Mouse (Mus musculus) heart, postnatal 25 days (tissue): Measurements from ENCODE around the gene Dcst1. TPM values are rescaled to one million over a fixed set of nuclear protein-coding genes. Genes with fewer than 3 reads are reported as not detected.
A peak's percentile ranks its signal among the peaks of the same experiment; 100 is the strongest.

ENCODE experiments used
- DNase-seq: peaks from one replicate; pipeline ENCODE4 v3.0.0; 2022; ENCODE audit warnings: low spot score
- intact Hi-C: fragments of 180-260 bp; cut with DNase I; formaldehyde crosslinking; loops from one replicate; pipeline ENCODE4 v1.15.1; 2025
- total RNA-seq, 2 experiments: library from RNA; stranded (reverse); gene quantifications; 2 replicates each; pipeline ENCODE4 v1.2.3; 2021

The Dcst1 gene
- total RNA-seq, 2 experiments from 2014 or later = not detected

DNA sequence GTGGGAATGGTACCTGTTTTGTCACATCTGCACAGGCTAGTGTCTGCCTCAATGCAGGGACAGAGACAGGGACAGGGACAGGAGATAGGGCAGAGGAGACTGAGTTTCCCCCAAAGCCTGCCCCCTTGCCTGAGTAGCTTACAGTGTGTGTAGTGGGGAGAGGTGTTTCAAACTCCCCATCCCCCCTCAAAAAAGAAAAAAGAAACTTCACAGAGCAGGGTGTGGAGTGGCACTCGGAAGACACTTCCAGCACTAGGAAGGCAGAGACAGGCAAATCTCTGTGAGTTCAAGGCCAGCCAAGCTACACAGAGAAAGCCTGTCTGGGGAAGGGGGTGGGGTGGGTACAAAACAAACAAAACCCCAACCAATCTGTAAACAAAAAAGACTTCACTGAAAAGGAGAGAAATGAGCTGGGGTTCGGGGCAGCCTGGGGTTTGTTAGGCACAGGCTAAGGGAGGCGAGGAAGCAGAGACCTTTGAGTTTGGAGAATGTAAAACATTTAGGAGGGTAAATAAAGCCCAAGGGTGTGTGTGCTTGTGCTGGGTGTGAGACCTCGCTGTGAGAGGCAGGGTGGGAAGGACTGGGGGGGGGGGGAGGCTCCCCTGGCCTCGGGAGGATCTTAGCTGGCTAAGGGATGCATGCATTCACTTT is 8.7 kb upstream of the Dcst1 start:
- no peak for DNase-seq
- intact Hi-C loops = no loop called here

DNA sequence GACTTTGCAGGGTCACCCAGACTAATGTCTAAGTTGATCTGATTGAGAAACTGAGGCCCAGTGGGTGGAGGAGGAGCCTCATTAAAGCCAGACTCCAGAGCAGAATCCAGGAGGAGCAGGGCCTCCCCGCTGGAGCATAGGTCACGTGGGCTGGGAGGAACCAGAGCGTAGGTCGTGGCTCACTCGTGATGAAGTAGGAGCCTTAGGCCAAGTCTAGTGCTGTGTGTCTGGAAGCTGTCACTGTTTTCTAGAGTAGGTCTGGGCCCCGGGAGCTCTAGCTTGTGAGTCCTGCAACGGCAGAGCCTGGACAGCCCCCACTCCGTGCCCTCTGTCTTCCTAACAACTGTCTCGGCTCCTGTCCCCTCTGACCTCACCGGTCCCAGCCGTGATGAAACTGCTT is 2.3 kb upstream of the Dcst1 start:
- no peak for DNase-seq
- intact Hi-C loops = no loop called here

DNA sequence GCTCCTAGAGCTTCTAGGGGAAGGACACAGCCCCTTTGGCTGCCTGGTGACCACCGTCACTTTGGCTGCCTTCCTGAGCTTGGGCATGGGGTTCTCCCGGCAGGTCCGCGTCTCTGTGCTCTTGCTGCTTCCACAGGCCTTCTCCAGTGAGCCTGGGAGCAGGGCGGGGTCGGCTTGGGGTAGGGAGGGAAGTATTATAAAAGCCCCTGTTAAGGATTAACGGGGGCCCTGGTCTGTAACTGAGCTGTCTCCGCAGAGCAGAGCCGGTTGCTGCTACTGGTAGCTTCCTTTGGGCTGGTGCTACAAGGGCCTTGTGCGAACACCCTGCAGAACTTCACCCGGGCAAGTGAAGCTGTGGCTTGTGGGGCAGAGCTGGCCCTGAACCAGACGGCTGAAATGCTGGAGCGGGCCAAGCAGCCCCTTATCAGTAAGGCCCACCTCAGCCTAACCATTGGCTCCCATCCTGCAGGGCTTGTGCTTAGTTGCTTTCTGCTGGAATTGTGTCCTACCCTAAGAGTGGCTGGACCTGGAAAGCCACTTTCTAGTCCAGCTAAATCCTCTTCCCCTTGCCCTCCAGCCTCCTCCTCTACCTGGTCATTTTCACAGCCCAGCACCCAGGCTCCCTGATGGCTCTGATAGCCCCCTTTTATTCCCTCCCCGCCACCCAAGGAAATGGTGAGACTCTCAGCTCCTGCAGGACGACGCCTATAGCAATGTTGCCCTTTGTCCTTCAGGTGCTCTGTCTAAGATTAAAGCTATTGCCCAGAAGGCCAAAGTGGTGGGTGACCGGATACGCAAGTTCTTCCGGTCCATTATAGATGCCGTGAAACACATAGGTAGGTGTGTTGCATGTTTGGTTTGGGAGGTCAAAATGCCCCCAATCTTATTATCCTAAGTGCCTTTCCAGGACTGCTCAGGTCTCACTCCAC is 697 bp upstream of the Dcst1 start:
- DNase-seq = no peak
- intact Hi-C loops = no loop called here

DNA sequence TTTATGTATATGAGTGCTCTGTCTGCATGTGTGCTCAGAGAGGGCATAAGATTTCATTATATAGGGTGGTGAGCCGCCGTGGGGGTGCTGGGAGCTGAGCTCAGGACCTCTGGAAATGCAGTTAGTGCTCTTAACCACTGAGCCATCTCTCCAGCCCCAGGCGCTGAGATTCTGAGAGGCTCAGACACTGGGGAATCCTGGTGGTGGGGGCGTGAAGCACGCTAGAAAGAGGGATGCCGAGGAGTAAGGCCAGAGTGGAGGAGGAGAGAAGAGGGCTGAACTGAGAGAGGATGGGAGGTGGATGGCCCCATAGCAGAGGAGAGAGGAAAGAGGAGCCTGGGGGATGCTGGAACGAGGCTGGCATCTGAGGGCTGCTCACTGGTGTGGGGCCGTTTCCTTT is 422 bp downstream of the Dcst1 start:
- DNase-seq = no peak
- intact Hi-C loops = no loop called here

DNA sequence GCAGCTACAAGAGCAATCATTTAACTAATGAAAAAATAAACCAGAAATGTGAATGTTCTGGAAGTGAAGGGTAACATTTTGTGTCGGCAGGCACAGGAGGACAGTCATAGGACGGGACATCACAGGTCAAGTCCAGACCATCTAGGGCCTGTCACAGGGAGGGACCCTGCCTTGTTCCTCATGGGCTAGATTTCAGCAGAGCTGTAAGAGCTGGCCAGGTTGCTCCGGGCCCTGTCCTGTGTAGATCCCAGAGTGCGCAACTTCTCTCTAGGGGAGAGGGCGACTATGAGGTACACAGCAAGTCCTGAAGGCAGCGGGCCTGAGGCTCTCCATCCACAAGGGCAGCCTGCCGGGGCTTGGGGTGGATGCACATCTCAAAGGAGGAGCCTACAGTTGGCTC is 3.4 kb downstream of the Dcst1 start, which contains the start of gene Dcst2:
Gene Dcst2 (plus strand): TSS at position 301 of the 400 bp plus-strand sequence.
- no peak for DNase-seq
- intact Hi-C loops = no loop called here

DNA sequence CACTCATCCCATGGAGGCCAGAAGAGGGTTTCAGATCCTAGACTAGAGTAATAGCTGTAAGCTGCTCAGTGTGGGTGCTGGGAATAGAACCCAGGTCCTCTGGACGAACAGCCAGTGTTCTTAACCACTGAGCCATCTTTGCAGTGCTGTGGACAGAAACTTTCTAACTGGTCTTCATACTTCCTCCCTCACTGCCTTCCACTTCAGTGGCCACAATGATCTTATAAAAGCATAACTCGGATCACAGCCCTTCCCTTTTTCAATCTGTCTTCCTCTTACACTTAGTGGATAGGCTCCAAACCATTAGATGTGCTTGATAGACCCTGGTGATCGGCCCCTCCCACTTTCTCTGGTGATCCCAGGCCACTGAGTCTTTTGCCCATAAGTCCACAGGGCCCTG is 4.8 kb downstream of the Dcst1 start:
- no peak for DNase-seq
- intact Hi-C loops = no loop called here

DNA sequence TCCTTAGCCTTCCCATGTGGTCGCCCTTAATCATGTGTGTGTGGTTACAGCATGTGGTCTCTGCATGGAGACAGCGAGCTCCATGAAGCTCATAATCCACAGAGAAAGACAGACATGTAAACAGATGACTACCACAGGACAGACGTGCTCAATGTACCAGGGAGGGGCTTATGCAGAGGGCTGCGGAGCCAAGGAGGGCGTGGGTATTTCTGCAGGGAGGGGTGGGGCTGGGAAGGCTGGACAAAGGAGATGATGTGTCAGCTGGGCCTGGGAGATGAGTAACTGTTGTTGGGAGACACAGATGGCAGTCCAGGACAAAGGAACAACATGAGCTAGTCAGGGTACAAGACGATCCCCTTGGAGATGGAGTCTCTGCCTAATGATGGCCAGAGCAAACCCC is 5.4 kb downstream of the Dcst1 start:
- intact Hi-C loops = no loop called here
- no peak for DNase-seq

DNA sequence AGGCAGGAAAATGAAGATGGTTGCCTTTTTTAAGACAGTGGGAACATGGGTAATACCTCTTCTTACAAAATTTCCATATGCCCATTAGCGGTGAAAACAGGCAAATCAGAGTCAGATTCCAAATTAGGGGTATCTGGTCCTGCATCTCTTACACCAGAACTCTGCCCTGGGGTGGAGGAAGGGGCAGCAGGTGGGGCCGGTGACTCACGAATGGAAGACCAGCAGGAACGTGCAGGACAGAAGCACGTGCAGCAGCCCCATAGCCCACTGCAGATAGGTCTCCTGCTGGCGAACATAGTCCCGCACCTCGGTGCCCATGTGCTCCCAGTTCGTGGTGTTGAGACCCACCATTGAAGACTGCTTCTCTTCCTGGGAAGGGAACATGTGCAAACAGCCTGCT is 9.0 kb downstream of the Dcst1 start:
- intact Hi-C loops = no loop called here

DNA sequence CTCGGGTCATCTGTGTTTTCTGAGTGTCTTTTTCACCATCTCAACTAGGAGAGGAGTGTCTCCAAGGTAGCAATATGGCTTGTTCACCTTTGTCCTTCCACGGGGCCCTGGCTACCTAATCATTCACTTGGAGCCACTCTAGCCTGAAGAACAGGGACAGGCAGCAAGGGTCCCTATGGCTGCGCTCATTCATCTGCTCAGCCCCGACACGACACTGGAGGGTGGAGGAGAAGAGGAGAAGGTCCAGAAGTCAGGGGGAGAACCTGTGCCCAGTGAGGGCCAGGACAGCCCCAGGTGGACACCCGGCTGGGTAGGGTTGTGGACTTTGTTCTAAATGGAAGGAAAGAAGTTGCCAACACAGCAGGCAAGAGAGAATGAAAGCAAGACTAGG is 9.5 kb downstream of the Dcst1 start:
- intact Hi-C loops = no loop called here
- DNase-seq = no peak

More for the DNA sequence above, 9.0 kb downstream of the Dcst1 start:
- DNase-seq = no peak

DNA sequence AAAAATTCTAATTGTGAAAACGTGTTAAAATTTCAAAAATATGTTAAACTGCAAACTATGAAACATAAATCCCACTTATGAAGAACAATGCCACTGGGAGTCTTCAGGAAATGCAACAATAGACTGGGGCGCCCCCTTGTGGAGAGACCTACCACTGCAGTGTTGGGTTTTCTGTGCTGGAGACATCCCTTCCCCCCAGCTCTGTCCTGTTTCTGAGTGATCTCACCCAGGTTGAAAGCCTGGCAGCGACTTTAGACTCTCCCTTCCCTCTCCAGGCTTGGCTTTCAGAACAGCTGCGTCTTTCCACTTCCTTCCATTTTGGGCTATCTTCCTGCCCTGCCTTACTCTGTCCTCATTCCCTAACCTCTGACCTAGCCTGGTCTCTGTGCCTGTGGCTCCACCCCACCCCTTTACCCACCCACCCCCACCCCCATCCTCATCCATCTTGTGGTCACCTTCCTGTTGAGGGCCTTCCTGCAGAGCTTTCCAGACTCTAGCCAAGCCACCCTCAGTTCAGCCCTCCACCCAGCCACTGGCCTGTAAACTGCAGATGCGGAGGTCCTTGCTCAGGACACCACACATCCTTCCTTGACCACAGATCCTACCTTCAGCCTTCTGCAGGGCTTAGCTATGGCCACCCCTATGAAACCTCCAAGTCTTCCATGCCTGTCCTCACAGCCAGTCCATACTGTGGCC is 10.1 kb downstream of the Dcst1 start:
- peak; percentile 74 for DNase-seq
- intact Hi-C loops = loop anchor here (1.0 kb wide), 2 partner anchors 15 to 39 kb away; no protein-coding TSS in a partner anchor

DNA sequence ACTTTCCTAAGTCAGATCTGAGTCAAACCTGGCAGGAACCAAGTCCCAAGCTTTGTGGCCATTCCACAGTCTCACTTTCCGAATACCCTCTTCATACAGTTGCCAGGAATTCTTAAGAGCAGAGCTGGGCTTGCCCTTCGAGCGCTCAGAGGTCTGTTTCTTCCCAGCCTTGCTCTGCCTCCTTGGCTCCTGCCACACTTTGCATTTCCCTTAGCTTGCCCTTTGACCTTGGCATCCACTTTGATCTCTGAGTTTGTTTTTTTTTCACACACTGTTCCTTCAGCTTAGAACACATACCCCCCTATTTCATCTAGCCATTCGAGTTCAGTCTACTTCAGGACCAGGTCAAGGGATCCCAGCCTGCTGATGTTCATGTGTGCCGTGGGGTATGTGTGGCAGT is 13.8 kb downstream of the Dcst1 start:
- intact Hi-C loops = no loop called here
- DNase-seq = no peak

DNA sequence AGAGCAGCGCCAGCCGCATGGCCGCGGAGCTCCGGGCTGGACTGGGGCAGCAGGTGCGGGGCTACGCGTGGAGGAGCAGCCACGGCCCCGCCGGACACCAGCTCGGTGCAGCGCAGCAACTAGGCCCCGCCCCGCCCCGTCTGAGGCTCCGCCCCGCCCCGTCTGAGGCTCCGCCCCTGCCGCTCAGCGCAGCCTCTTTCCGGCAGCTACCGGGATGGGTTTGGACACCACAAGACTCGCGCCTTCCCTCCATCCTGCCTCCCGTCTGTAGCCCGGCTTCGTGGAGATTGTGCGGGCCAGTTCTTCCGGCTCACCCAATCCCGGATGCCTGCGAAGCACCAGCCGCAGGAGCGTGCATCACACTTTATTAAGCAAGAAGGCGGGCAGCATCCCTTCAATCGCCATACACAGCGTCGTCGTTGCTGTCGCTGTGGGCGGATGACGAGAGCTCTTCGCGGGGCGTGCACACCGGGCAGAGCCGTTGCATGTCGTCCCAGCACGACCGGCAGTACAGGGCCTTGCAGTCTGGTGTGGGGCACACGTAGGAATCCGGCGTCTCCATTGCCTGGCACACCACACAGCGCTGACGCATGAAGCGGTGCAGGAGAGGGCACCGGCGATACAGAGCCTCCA is 15.1 kb downstream of the Dcst1 start, which contains the start of gene Adam15:
Gene Adam15 (minus strand): TSS at position 128 of the 633 bp plus-strand sequence.
- peak; percentile 85 for DNase-seq
- intact Hi-C loops = loop anchor here (10.0 kb wide), 1 partner anchor 505 kb away; no protein-coding TSS in a partner anchor

DNA sequence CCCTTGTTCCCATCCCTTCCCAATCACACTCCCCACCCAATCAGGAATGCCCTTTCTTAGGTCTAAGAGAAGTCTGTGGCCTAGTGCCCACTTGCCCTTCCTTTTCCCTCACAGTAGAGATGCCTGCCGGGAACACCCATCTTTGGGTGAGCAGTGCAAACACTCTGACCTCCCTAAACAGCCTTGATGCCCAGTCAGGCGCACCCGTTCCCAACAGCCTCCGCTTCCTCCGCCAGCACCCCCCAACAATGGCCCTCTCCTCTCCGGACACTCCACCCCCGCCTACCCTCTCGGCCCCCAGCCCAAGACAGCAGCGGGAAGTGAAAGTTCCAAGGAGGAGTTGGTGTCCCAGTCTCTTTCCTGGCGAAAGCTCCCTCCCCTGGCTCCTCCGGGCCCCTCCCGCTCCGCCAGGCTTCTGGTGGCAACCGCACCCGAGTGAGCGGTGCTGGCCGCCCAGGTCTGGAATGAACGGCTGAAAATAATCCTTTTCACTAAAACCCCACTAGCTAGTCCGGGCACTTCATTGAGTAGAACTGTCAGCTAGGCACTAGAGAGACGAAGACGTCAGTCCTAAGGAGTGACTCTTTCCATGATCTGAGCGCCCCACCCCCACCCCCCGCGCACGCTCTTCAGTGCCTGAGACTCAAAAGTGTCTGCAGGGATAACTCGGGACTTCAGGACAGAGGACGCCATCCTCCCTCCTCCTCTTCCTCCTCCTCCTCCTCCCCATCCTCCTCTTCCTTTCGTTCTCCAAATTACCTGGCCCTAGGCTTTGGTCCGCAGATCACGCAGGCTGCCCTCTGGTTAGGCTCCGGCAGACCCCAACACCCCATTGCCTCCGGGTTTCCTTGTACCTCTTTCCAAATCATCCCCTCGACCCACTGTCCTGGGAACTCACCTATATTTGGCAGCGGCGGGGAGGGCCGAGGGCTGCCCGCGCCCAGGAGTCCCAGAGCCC is 15.9 kb downstream of the Dcst1 start:
- intact Hi-C loops = loop anchor here (10.0 kb wide), 1 partner anchor 506 kb away; no protein-coding TSS in a partner anchor
- DNase-seq = peak; percentile 78

DNA sequence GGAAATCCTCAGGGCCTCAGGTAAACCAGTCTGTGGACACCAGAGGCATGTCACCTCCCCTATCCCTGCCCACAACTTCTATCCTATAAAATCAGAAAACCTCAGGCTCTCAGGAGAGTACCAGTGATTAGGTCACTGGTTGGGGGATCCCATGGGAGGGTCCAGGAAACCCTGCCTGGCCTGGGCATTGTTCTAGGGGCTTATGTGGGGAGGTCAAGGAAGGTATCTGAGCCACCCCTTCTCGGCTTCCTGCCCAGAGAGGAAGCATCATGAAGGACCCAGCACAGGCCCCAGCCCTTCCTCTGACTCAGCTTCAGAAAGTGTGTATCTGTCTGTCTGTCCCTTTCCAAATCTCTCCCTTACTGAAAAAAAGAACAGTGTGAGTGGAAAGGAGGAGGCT is 17.1 kb downstream of the Dcst1 start:
- intact Hi-C loops = loop anchor here (10.0 kb wide), 1 partner anchor 507 kb away; no protein-coding TSS in a partner anchor
- peak; percentile 56 for DNase-seq

DNA sequence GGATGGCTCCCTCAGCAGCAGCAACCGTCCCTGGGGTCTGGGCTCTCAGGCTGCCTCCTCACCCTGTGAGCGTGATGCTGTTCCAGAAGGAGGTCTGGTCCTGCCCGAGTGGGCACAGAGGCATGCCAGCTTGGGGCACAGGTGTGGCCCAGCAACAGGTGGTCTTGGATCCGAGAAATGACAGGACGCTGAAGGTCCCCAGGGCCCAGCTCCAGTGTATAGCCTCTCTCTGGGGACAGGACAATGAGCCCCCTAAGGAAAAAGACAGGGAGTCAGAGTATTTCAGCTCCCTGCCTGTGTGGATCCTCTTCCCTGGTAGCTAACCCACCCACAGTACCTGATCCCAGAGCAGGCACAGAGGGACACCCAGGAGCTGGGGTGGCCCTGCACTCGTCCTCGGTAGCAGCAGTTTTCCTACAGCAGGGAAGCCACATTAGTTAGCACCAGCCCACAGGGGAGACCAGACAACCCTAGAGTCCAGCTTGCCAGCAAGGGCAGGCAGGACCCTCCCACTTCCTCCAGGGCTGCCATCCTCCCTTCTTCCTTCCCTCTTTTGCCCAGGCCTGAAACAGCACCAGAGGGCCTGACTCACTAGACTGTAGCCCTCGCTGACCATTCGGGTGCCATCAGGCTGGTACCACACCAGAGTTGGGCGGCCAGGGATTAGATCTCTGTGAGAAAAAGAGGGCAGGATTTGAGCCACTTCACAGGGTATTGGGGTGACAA is 18.1 kb downstream of the Dcst1 start:
- intact Hi-C loops = loop anchor here (10.0 kb wide), 1 partner anchor 508 kb away; no protein-coding TSS in a partner anchor
- DNase-seq = no peak

DNA sequence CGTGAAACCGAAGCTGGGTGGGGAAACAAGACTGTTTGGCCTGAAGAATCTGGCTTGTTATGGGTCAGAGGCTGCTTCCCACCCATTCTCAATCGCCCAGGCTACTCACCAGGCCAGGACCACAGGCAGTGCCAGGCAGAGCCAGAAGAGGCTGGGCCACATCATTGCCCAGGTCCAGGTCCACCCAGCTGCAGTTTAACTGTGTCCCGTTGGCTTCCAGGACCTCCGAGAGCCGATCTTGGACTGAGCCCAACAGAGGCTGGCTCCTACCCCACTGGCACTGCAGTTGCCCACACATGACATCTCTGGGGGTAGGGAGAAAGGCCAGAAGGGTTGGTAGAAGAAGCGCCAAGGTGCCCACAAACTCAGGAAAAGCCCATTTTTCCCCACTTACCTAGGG is 21.8 kb downstream of the Dcst1 start:
- DNase-seq = no peak
- intact Hi-C loops = loop anchor here (5.0 to 10.0 kb wide), 2 partner anchors 139 to 512 kb away; no protein-coding TSS in a partner anchor

DNA sequence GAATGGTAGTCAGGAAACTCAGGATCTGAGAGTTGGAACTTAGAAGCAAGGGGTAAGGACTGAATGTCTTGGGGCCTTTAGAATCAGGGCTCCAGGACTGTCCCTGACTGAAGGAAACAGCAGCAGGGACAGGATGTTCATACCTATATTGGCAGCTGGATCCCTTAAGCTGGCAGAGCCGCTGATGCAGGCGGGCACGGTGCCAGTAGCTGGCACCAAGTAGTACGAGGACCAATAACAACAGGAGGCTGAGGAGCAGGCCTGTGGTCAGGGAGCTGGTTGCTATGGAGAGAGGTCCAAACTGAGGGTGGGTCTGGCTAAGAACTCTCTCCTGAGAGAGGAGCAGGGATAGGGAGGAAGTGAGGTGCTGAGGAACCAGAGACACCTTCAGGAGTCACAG is 23.3 kb downstream of the Dcst1 start:
- intact Hi-C loops = loop anchor here (5.0 to 10.0 kb wide), 2 partner anchors 141 to 513 kb away; no protein-coding TSS in a partner anchor
- no peak for DNase-seq

DNA sequence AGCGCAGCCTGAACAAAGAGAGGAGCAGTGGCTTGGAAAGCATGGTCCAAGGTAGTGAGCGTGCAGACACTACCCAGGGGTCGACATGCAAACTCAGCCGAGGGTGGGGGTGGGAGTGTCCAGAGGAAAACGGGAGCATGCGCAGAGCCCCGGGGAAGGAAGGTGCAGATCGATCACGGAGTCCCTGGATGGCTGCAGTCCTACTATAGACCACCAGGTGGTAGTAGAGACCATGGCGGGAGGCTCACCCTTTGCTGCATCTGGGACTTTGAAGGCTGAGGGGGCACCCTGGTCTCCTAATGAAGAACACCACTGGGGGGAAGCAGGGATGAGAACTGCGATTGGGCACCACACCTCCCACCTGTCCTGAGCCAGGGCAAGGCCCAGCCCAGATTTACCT is 24.6 kb downstream of the Dcst1 start:
- no peak for DNase-seq
- intact Hi-C loops = loop anchor here (1.0 to 10.0 kb wide), 3 partner anchors 14 to 514 kb away; no protein-coding TSS in a partner anchor
